Mouse (Mus musculus): ENCODE data around the gene Gm38392.

DNA sequence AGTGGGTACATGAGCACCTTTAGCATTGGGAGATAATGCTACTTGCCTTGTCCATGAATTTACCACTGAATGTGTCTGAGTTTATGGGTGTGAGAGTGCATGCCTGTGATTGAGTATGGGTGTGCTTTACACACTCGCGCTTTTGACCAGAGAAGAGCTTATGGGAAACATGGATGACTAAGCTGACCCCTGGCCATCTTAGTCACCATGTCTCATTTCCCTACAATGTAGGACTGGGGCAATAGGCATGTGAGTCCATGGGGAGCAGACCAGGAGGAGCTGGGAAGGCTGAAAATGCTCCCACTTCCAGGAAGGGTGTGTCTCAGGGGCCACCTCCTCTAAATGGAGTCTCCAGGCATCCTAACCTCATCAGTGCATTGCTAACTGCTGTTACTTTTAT, 76.9 kb downstream of the Gm38392 start:
- TF ChIP-seq POLR2A (IDR thresholded peaks at IDR 0.05; ENCODE audit: borderline replicate concordance, extremely low read depth, low read depth, low read length) = no peak
- TF ChIP-seq CTCF (IDR thresholded peaks at IDR 0.05; ENCODE audit: insufficient read depth, low read length) = no peak

Measured in lung, adult 2 months (tissue).